Mouse (Mus musculus): ENCODE measurements at regions not wholly inside any gene's neighbourhood (a gene's known extent, or its start where the extent isn't known, plus 50 kb on each side); places are given as distances from the start of the nearest gene placed in this dataset.
"Not testable (repeated sequence)": the region's sequence is repeated elsewhere in the genome, so short reads cannot be mapped to it uniquely, and the experiment has no call there.

- DNase-seq: no peak
- 47% methylated on average over 6 of the region's 6 CpGs for WGBS
- Histone ChIP-seq H3K4me3 (replicated peaks; ENCODE audit: extremely low read depth, low read depth, low read length) (no peak overlapping the region), H3K4me1 (ENCODE audit: control insufficient read depth, insufficient read depth, low read length) (no peaks in the 10 kb centered on the region)
- TF ChIP-seq CTCF (IDR thresholded peaks at IDR 0.05; ENCODE audit: insufficient read depth, low read length) (no peak), POLR2A (IDR thresholded peaks at IDR 0.05; ENCODE audit: borderline replicate concordance, extremely low read depth, low read depth, low read length) (no peak)
These were observed 283.8 kb downstream of the Tox3 start for GRCm38 (mm10) chr8:90064381-90064780.

GRCm38 (mm10) chr8:90063291-90063690, 284.9 kb downstream of the Tox3 start:
- DNase-seq: no peak
- Histone ChIP-seq H3K4me1 (ENCODE audit: control insufficient read depth, insufficient read depth, low read length) (no peaks in the 10 kb centered on the region), H3K4me3 (replicated peaks; ENCODE audit: extremely low read depth, low read depth, low read length) (no peak overlapping the region)
- WGBS: 89% methylated on average over 1 of the region's 1 CpGs
- no peak for TF ChIP-seq CTCF (IDR thresholded peaks at IDR 0.05; ENCODE audit: insufficient read depth, low read length)
- no peak for TF ChIP-seq POLR2A (IDR thresholded peaks at IDR 0.05; ENCODE audit: borderline replicate concordance, extremely low read depth, low read depth, low read length)

- Histone ChIP-seq H3K4me3 (replicated peaks; ENCODE audit: extremely low read depth, low read depth, low read length) (no peak overlapping the region), H3K4me1 (ENCODE audit: control insufficient read depth, insufficient read depth, low read length) (no peaks in the 10 kb centered on the region)
- TF ChIP-seq POLR2A (IDR thresholded peaks at IDR 0.05; ENCODE audit: borderline replicate concordance, extremely low read depth, low read depth, low read length) (no peak), CTCF (IDR thresholded peaks at IDR 0.05; ENCODE audit: insufficient read depth, low read length) (no peak)
- no peak for DNase-seq
- WGBS: 88% methylated on average over 9 of the region's 9 CpGs
These were observed 289.4 kb downstream of the Tox3 start for GRCm38 (mm10) chr8:90058631-90059166.

GRCm38 (mm10) chr8:90056331-90056730, 291.8 kb downstream of the Tox3 start:
- TF ChIP-seq CTCF (IDR thresholded peaks at IDR 0.05; ENCODE audit: insufficient read depth, low read length) (no peak), POLR2A (IDR thresholded peaks at IDR 0.05; ENCODE audit: borderline replicate concordance, extremely low read depth, low read depth, low read length) (no peak)
- no peak for DNase-seq

GRCm38 (mm10) chr8:90046779-90047178, 301.4 kb downstream of the Tox3 start:
- 68% methylated on average over 9 of the region's 9 CpGs for WGBS
- no peak for DNase-seq
- Histone ChIP-seq H3K4me3 (replicated peaks; ENCODE audit: extremely low read depth, low read depth, low read length) (no peak overlapping the region), H3K4me1 (ENCODE audit: control insufficient read depth, insufficient read depth, low read length) (no peaks in the 10 kb centered on the region)
- no peak for TF ChIP-seq CTCF (IDR thresholded peaks at IDR 0.05; ENCODE audit: insufficient read depth, low read length)
- no peak for TF ChIP-seq POLR2A (IDR thresholded peaks at IDR 0.05; ENCODE audit: borderline replicate concordance, extremely low read depth, low read depth, low read length)

More at GRCm38 (mm10) chr8:90056331-90056730, 291.8 kb downstream of the Tox3 start:
- Histone ChIP-seq H3K4me1 (ENCODE audit: control insufficient read depth, insufficient read depth, low read length) (no peaks in the 10 kb centered on the region), H3K4me3 (replicated peaks; ENCODE audit: extremely low read depth, low read depth, low read length) (no peak overlapping the region)
- 83% methylated on average over 1 of the region's 1 CpGs for WGBS

GRCm38 (mm10) chr8:90036436-90036835, 311.7 kb downstream of the Tox3 start:
- DNase-seq: no peak
- no peak overlapping the region for H3K4me3 ChIP-seq (replicated peaks; ENCODE audit: extremely low read depth, low read depth, low read length)
- TF ChIP-seq POLR2A (IDR thresholded peaks at IDR 0.05; ENCODE audit: borderline replicate concordance, extremely low read depth, low read depth, low read length): no peak
- no peak for TF ChIP-seq CTCF (IDR thresholded peaks at IDR 0.05; ENCODE audit: insufficient read depth, low read length)
- 43% methylated on average over 3 of the region's 3 CpGs for WGBS
- no peaks in the 10 kb centered on the region for H3K4me1 ChIP-seq (ENCODE audit: control insufficient read depth, insufficient read depth, low read length)

- 90% methylated on average over 4 of the region's 4 CpGs for WGBS
- TF ChIP-seq POLR2A (IDR thresholded peaks at IDR 0.05; ENCODE audit: borderline replicate concordance, extremely low read depth, low read depth, low read length): no peak
- Histone ChIP-seq H3K4me1 (ENCODE audit: control insufficient read depth, insufficient read depth, low read length) (no peaks in the 10 kb centered on the region), H3K4me3 (replicated peaks; ENCODE audit: extremely low read depth, low read depth, low read length) (no peak overlapping the region)
- DNase-seq: no peak
These were observed 315.6 kb downstream of the Tox3 start for GRCm38 (mm10) chr8:90032572-90032971.

GRCm38 (mm10) chr8:90031220-90031619, 316.9 kb downstream of the Tox3 start:
- WGBS: 56% methylated on average over 1 of the region's 1 CpGs

GRCm38 (mm10) chr8:90017958-90018357, 330.2 kb downstream of the Tox3 start:
- H3K4me1 ChIP-seq (ENCODE audit: control insufficient read depth, insufficient read depth, low read length); H3K4me3 ChIP-seq (replicated peaks; ENCODE audit: extremely low read depth, low read depth, low read length); DNase-seq: not testable (repeated sequence)
- WGBS: 62% methylated on average over 1 of the region's 1 CpGs

More at GRCm38 (mm10) chr8:90031220-90031619, 316.9 kb downstream of the Tox3 start:
- no peak for DNase-seq
- no peak overlapping the region for H3K4me3 ChIP-seq (replicated peaks; ENCODE audit: extremely low read depth, low read depth, low read length)
- TF ChIP-seq CTCF (IDR thresholded peaks at IDR 0.05; ENCODE audit: insufficient read depth, low read length): no peak
- TF ChIP-seq POLR2A (IDR thresholded peaks at IDR 0.05; ENCODE audit: borderline replicate concordance, extremely low read depth, low read depth, low read length): no peak
- H3K4me1 ChIP-seq (ENCODE audit: control insufficient read depth, insufficient read depth, low read length): no peaks in the 10 kb centered on the region

GRCm38 (mm10) chr8:90013755-90014154, 334.4 kb downstream of the Tox3 start:
- H3K4me3 ChIP-seq (replicated peaks; ENCODE audit: extremely low read depth, low read depth, low read length): no peak overlapping the region
- no peak for DNase-seq
- WGBS: 65% methylated on average over 2 of the region's 2 CpGs
- H3K4me1 ChIP-seq (ENCODE audit: control insufficient read depth, insufficient read depth, low read length): no peaks in the 10 kb centered on the region
- no peak for TF ChIP-seq CTCF (IDR thresholded peaks at IDR 0.05; ENCODE audit: insufficient read depth, low read length)
- no peak for TF ChIP-seq POLR2A (IDR thresholded peaks at IDR 0.05; ENCODE audit: borderline replicate concordance, extremely low read depth, low read depth, low read length)

All from lung, adult 2 months (tissue).